Mouse (Mus musculus) left cerebral cortex, adult 18-20 months (tissue): ENCODE measurements around the gene Ccnt1. TPM values are rescaled to one million over a fixed set of nuclear protein-coding genes. Genes with fewer than 3 reads are reported as not detected.

Source experiments
- DNase-seq, 2 experiments: peaks; one replicate each; pipeline ENCODE4 v3.0.0; 2021 to 2022; ENCODE audit warnings: low spot score in 2 of 2, mixed read lengths in 1 of 2
- microRNA-seq, 2 experiments: library from miRNA; unstranded; fragments of <30 nt; microRNA quantifications; one replicate each; pipeline ENCODE4 v1.2.0; 2021
- total RNA-seq, 2 experiments: library from RNA; stranded (reverse); gene quantifications; 2 replicates each; pipeline ENCODE4 v1.2.3; 2021

The Ccnt1 gene
- total RNA-seq, 2 experiments from 2014 or later, result 40.4 to 46.0 TPM

DNA sequence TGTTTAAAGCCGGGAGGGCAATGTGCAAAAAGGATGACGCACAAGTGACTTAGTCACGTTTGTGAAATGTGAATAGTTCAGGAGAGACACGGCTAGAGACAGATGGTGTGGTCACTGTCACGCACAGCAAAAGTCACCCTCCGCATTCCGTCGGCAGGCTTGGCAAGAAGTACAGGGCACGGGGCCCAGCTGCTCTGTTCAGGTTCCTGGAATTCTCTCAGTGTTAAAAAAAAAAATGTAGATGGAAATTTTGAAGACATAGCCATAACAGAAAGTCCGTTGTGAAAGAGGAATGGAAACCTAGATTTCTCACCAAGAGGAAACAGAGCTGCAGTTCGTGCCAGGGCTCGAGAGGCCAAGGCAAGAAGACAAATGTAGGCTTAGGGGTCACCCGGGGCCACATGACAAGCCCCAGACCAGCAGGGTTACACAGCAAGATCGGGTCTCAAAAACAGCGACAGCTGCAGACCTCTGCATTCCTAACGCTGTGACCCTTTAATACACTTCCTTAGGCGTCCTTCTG is 57.9 kb downstream of the Ccnt1 start:
- DNase-seq, result peak; percentile 43 to 52

DNA sequence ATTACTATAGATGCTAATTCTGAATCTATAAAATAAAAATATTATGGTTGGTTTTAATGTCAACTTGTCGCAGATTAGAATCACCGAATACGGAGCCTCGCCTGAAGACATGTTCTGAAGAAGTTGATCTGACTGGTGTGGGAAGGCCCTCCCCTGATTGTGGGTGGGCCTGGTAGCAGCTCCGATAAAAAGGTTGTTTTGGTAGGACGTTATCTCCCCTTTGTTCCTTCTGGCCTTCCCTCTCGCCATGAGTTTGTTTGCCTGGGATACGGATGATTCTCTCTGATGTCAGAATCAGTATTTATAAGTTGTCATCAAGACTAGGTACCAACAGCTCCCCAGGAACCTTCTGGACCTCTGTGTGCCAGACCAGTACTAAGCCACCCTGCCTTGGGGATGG is 58.5 kb downstream of the Ccnt1 start:
- DNase-seq, result no peak

DNA sequence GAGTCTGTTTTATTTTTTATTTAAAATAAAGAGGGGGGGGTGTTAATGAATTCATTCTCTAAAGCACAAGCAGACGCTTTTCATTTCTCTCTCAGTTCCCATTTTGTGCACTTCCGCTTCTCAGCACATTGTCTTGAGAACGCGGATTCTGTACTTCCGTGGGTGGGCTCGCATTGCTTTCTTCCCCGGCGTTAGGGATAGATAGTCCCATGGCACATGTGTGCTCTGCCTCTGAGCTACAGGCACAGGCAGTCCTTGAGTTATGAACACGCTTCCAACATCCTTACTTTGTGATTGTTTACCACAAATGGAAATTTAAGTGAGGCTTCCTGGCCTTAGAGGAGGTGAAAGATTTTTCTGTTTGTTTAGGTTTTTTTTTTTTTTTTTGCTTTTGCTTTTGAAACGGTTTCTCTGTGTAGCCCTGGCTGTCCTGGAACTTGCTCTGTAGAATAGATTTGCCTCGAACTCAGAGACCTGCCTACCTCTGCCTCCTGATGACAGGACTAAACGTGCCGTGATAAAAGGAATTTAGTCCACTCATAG is 59.3 kb downstream of the Ccnt1 start:
- no peak for DNase-seq

DNA sequence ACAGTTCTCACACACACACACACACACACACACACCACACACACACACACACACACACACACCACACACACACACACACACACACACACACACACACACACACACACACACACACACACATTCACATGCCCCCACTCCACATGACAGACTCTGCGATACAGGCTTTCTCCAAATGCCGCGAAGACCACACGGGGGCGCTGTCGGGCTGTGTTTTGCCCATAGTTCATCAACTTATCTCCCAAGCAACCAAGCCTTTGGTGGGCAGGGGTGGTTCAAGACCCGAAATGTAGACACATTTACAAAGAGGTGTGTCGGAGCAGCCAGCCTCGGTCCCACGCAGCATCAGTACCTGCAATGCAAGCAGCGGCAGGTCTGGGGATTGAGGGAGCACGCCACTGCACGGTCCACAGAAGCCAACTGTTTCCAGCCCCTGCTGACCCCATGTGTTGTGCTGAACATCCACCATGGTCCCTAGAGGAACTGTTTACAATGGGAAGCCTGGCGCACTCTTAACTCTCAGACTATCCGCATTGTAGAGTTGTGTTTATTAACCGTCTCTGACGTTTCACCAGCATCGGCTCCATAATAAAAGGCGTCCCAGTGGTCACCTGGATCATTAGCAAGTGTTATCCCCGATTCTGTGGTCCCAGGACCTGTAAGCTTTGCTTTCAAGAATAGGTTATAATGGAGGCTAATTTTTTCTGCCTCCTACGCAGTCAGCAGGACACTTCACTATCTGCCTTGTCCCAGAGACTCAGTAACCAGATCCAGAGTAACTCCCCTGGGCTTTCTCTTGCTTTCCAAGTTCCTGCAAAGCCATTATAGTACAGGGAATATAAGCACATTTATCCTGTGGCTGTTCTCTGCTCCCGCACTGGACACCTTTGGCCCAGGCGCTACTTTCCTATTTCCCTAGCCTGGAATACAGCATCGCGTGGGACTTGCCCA is 60.0 kb downstream of the Ccnt1 start:
- DNase-seq, result peak; percentile 51 to 73

DNA sequence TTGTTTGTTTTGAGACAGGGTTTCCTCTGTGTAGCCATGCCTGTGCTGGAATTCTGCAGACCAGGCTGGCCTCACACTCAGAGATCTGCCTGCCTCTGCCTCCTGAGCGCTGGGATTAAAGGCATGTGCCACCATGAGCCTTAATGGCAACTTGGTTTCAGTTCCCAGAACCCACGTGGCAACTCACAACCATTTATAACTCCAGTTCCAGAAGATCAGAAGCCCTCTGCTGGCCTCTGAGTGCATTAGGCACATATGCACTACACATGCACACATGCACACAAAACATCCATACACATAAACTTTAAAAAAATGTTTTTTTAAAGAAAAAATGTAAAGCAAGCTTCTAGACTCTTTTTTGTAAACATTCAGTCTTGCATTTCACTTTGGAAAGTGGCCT is 61.3 kb downstream of the Ccnt1 start:
- DNase-seq, result no peak

DNA sequence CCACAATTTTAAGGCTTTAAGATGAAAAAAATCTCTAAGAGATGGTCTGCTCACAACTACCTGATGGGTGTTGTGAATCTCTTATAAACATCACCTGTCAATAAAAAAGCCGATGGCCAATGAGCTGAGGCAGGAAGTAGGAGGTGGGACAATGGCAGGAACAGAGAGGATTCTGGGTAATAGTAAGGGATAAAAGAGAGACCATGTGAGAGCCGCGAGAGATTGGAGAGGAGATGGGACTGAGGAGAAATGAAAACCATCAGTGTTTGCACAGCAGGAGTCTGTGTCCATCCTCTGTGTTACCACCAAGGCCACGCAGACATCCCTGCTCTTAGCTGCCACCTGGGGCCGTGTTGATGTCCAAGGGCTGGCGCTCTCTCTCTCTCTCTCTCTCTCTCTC is 63.4 kb downstream of the Ccnt1 start:
- no peak for DNase-seq

DNA sequence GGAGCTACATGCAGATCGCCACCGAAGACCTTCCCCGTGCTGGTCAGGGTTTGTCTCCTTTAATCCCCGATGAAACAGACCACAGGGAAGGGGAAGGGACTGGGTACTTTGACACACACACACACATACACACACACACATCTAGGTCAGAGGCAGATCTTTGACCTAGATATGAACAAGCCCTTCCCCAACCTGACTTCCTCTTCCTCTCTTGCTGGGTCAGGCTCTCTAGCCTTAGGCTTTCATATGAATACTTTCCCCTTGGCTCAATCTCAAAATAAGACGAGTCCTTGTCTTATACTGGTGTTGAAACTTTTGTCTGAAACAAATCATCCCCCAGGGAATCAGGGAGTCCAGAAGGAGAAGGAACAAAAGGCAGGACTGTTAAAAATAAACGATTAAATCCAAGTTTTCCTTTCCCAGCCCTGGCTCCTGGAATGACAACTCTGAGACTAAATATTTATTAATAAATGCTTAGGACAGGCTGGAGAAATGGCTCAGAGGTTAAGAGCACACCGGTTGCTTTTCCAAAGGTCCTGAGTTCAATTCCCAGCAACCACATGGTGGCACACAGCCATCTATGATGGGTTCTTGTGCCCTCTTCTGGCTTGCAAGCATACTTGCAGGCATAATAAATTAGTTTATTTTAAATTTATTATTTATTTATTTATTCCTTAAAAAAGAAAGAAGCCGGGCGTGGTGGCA is 64.3 kb downstream of the Ccnt1 start:
- no peak for DNase-seq

DNA sequence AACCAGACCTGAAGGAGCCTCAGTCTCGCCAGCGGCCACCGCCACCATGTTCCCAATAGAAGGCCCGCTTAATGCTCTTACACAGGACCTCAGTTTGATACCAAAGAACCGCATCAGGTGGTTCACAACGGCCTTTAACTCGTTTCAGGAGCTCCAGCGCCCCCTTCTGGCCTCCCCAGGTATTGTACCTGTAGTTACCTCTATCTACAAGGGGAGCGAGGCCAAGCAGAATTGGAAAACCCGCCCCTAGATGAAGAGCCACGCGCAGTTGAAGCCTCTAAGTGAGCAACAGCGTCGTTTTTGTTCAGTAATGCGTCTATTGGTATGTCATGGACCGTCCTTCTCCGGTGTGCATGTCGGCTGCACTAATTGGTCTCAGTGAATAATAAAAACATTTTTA is 66.2 kb downstream of the Ccnt1 start:
- peak; percentile 47 to 65 for DNase-seq

DNA sequence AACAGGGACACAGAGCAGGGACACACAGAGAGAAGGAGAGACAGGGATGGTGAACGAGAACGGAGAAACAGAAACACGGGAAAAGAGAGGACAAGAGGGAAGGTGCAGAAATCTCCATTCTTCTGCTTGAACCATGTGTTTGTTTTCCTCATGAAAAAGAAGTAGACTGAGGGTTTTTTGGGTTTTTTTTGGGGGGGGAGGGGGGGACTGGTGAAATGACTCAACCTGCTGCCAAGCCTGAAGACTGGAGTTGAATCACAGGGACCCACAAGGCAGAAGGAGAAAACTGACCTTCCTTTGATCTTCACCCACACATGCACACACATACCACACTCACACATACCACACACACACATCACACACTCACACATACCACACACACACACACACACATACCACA is 67.4 kb downstream of the Ccnt1 start:
- no peak for DNase-seq

DNA sequence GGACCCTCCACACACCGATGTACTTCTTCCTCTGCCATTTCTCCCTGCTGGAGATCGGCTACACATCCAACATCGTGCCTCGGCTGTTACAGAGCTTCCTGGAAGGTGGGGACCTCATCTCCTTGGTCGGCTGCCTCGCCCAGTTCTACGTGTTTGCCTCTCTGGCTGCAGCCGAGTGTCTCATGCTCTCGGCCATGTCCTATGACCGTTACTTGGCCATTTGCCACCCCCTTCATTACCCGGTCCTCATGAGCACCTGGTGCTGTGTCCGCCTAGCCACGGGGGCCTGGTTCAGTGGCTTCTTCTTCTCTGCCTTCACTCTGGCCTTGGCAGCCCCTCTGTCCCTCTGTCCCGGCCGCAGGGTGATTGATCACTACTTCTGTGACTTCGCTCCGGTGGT is 73.1 kb downstream of the Ccnt1 start:
- DNase-seq, result no peak

DNA sequence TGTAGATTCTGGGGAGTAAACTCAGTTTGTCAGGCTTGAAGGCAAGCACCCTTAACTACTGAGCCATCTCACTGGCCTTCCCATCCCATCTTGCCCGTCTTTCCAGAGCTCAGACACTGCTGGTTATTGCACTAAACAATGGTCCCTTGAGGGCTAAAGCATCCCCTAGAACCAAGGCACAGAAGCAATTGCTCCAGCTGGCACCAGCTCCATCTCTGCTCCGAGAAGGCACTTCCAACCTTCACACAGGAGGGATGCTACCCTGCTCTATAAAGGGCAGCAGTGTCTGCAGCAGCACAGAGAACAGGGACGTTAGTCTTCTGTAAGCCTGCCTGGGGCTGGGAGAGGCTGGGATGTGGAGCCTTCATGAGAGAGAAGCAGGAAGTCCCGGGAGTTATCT is 78.6 kb downstream of the Ccnt1 start, which contains the start of gene Olfr279:
Olfr279 (plus strand) TSS at position 301 of the 400 bp plus-strand sequence.
- no peak for DNase-seq

DNA sequence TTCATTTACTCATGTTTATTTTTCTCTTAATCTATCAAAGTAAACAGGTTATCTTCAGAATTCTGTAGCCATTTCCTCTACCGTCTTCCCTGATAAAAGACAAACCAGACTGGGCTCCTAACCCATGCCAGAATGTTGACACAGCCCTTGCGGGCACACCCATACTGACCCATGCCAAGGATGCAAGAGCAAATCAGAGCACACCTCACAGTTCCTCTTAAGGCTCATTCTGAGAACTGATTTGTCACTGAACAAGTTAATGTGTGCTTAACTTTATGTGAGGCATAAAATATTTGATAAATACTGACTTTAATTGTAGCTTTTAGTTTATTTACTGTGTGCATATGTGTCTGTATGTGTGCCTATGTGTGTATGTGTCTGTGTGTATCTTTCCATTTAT is 79.4 kb downstream of the Ccnt1 start:
- DNase-seq, result no peak

Small RNA genes lying within 50 kb of the gene (microRNA-seq; reads per million reads assigned to microRNA genes)
- gene Mir1291, result 1.7 to 12.5 reads per million in 2 experiments

Other genes starting within 250 kb of the Ccnt1 start
- not detected for gene Olfr284, start 229.9 kb downstream of the Ccnt1 start, total RNA-seq
- not detected for gene Olfr283, start 190.0 kb downstream of the Ccnt1 start, total RNA-seq
- gene Olfr282, start 139.7 kb downstream of the Ccnt1 start, total RNA-seq, result not detected
- gene Olfr281, start 118.3 kb downstream of the Ccnt1 start, total RNA-seq, result not detected
- not detected for gene OR5BS1P, start 101.0 kb downstream of the Ccnt1 start, total RNA-seq
- gene Lalba, start 88.2 kb downstream of the Ccnt1 start, total RNA-seq, result not detected
- gene Olfr279, start 78.5 kb downstream of the Ccnt1 start, total RNA-seq, result not detected
- 10 to 100 TPM; 58.2 to 59.7 TPM for gene Kansl2, start 36.7 kb downstream of the Ccnt1 start, total RNA-seq
- gene 4930415O20Rik, start 81 bp upstream of the Ccnt1 start, total RNA-seq, result not detected
- 10 to 100 TPM; 45.8 to 49.7 TPM for gene Adcy6, start 39.2 kb upstream of the Ccnt1 start, total RNA-seq
- 100 to 1,000 TPM; 267 to 278 TPM for gene Cacnb3, start 59.9 kb upstream of the Ccnt1 start, total RNA-seq
- gene Ddx23, start 92.0 kb upstream of the Ccnt1 start, total RNA-seq, result 10 to 100 TPM; 86.9 to 90.6 TPM
- 10 to 100 TPM; 24.4 to 30.7 TPM for gene Rnd1, start 106.5 kb upstream of the Ccnt1 start, total RNA-seq
- gene Ccdc65, start 137.3 kb upstream of the Ccnt1 start, total RNA-seq, result 10 to 100 TPM in 1 of 2 experiments, 1 to 10 TPM in 1; 9.5 to 10.5 TPM
- 1 to 10 TPM; 1.9 to 2.6 TPM for gene Fkbp11, start 157.3 kb upstream of the Ccnt1 start, total RNA-seq
- gene Arf3, start 192.3 kb upstream of the Ccnt1 start, total RNA-seq, result 100 to 1,000 TPM; 724 to 773 TPM
- gene Wnt10b, start 207.2 kb upstream of the Ccnt1 start, total RNA-seq, result 1 to 10 TPM in 1 of 2 experiments, under 1 TPM in 1; 0.63 to 1.1 TPM
- not detected for gene Wnt1, start 218.9 kb upstream of the Ccnt1 start, total RNA-seq
- 100 to 1,000 TPM; 778 to 797 TPM for gene Ddn, start 238.6 kb upstream of the Ccnt1 start, total RNA-seq